Mouse (Mus musculus) liver, embryonic 16.5 days (tissue): ENCODE results near the gene Sspo. TPM values are rescaled to one million over a fixed set of nuclear protein-coding genes. Genes with fewer than 3 reads are reported as not detected.

Source experiments
- ATAC-seq: fragments of 200-750 bp; cut with Nextera tagmentation; 2 replicates; pipeline ENCODE4 v1.8.0; 2017; ENCODE audit warnings: low read depth, mild to moderate bottlenecking, moderate number of reproducible peaks, moderate library complexity
- H3K27ac ChIP-seq: fragments of 300-500 bp; sonication (generic); 2 replicates; pipeline ENCODE4 v1.5.1; 2014; ENCODE audit warnings: mild to moderate bottlenecking, low read length
- H3K27me3 ChIP-seq: fragments of 300-500 bp; sonication (generic); 2 replicates; pipeline ENCODE4 v1.6.1; 2014; ENCODE audit warnings: low read depth, low read length, mixed read lengths; ENCODE audit not compliant: control insufficient read depth, insufficient read depth
- H3K36me3 ChIP-seq: fragments of 300-500 bp; sonication (generic); 2 replicates; pipeline ENCODE4 v1.6.1; 2014; ENCODE audit warnings: mild to moderate bottlenecking; ENCODE audit not compliant: control insufficient read depth, insufficient read depth
- H3K4me1 ChIP-seq: fragments of 300-500 bp; sonication (generic); 2 replicates; pipeline ENCODE4 v1.6.1; 2014; ENCODE audit warnings: low read depth, low read length, mixed read lengths; ENCODE audit not compliant: control insufficient read depth
- H3K4me2 ChIP-seq: fragments of 300-500 bp; sonication (generic); 2 replicates; pipeline ENCODE4 v1.6.1; 2014; ENCODE audit warnings: low read depth, low read length, mixed read lengths
- H3K4me3 ChIP-seq: fragments of 300-500 bp; sonication (generic); 2 replicates; pipeline ENCODE4 v1.5.1; 2014; ENCODE audit warnings: low read depth, mild to moderate bottlenecking, low read length
- H3K9ac ChIP-seq: fragments of 300-500 bp; sonication (generic); 2 replicates; pipeline ENCODE4 v1.6.1; 2014; ENCODE audit warnings: low read depth, low read length
- H3K9me3 ChIP-seq: fragments of 300-500 bp; sonication (generic); replicated peaks from 2 replicates; pipeline ENCODE4 v1.6.1; 2016; ENCODE audit warnings: low read length; ENCODE audit not compliant: control insufficient read depth
- WGBS: fragments of 180-500 bp; shearing (Covaris S2); extraction: QIAGEN DNeasy Blood & Tissue Kit; methylation state at CpG from one replicate; pipeline ENCODE4 v1.1.7; 2014; ENCODE audit not compliant: insufficient replicate concordance; 5-methylcytosine and 5-hydroxymethylcytosine counted together
- polyA plus RNA-seq: library from polyadenylated mRNA; unstranded; fragments of >200 nt; fragmentation: Nextera tagmentation; extraction: Ambion mirVana; gene quantifications from 2 replicates; pipeline ENCODE4 v1.2.1, GENCODE M21; 2015

Gene Sspo
- polyA plus RNA-seq, 1 experiment from 2014 or later: 0.01 TPM

- H3K9ac ChIP-seq: no peak overlapping the region
- H3K4me3 ChIP-seq: no peak overlapping the region
- no peak for ATAC-seq
- 58% methylated on average over 5 of the region's 5 CpGs for WGBS
- no peaks in the 10 kb centered on the region for H3K9me3 ChIP-seq
- H3K36me3 ChIP-seq: no peaks in the 10 kb centered on the region
- no peak overlapping the region for H3K27ac ChIP-seq
- no peaks in the 10 kb centered on the region for H3K4me1 ChIP-seq
- H3K4me2 ChIP-seq: no peak overlapping the region
- no peaks in the 10 kb centered on the region for H3K27me3 ChIP-seq
Measured at GRCm38 (mm10) chr6:48539860-48540259, 91.8 kb downstream of the Sspo start.

- Histone ChIP-seq H3K9me3 (no peaks in the 10 kb centered on the region), H3K4me3 (no peak overlapping the region), H3K4me2 (no peak overlapping the region), H3K9ac (no peak overlapping the region), H3K4me1 (no peaks in the 10 kb centered on the region), H3K27ac (no peak overlapping the region), H3K36me3 (no peaks in the 10 kb centered on the region), H3K27me3 (no peaks in the 10 kb centered on the region)
- WGBS: 54% methylated on average over 3 of the region's 3 CpGs
- ATAC-seq: no peak
Measured at GRCm38 (mm10) chr6:48540721-48541120, 92.7 kb downstream of the Sspo start.

- no peaks in the 10 kb centered on the region for H3K27me3 ChIP-seq
- no peaks in the 10 kb centered on the region for H3K4me1 ChIP-seq
- 18% methylated on average over 7 of the region's 7 CpGs for WGBS
- ATAC-seq: no peak
- H3K36me3 ChIP-seq: no peaks in the 10 kb centered on the region
- H3K27ac ChIP-seq: no peak overlapping the region
- no peak overlapping the region for H3K4me3 ChIP-seq
- no peaks in the 10 kb centered on the region for H3K9me3 ChIP-seq
- no peak overlapping the region for H3K4me2 ChIP-seq
- no peak overlapping the region for H3K9ac ChIP-seq
Measured at GRCm38 (mm10) chr6:48541560-48542450, 93.8 kb downstream of the Sspo start.

GRCm38 (mm10) chr6:48542631-48543030 lies 94.6 kb downstream of the Sspo start:
- WGBS: 64% methylated on average over 3 of the region's 3 CpGs
- no peak overlapping the region for H3K27ac ChIP-seq
- no peak overlapping the region for H3K4me2 ChIP-seq
- no peaks in the 10 kb centered on the region for H3K4me1 ChIP-seq
- H3K36me3 ChIP-seq: no peaks in the 10 kb centered on the region
- H3K9ac ChIP-seq: no peak overlapping the region
- no peak for ATAC-seq
- H3K27me3 ChIP-seq: no peaks in the 10 kb centered on the region
- H3K4me3 ChIP-seq: no peak overlapping the region
- H3K9me3 ChIP-seq: no peaks in the 10 kb centered on the region

GRCm38 (mm10) chr6:48545251-48545650 lies 97.2 kb downstream of the Sspo start:
- H3K4me3 ChIP-seq: no peak overlapping the region
- H3K9me3 ChIP-seq: no peaks in the 10 kb centered on the region
- no peaks in the 10 kb centered on the region for H3K27me3 ChIP-seq
- no peak for ATAC-seq
- 55% methylated on average over 5 of the region's 5 CpGs for WGBS
- no peak overlapping the region for H3K4me2 ChIP-seq
- H3K4me1 ChIP-seq: no peaks in the 10 kb centered on the region
- no peak overlapping the region for H3K9ac ChIP-seq
- H3K36me3 ChIP-seq: no peaks in the 10 kb centered on the region
- no peak overlapping the region for H3K27ac ChIP-seq

- 11% methylated on average over 1 of the region's 1 CpGs for WGBS
- H3K4me2 ChIP-seq: no peak overlapping the region
- ATAC-seq: no peak
Measured at GRCm38 (mm10) chr6:48546271-48546670, 98.2 kb downstream of the Sspo start.

GRCm38 (mm10) chr6:48546858-48547257 lies 98.8 kb downstream of the Sspo start:
- WGBS: 55% methylated on average over 4 of the region's 4 CpGs
- ATAC-seq: no peak
- Histone ChIP-seq H3K9ac (no peak overlapping the region), H3K27ac (no peak overlapping the region), H3K36me3 (no peaks in the 10 kb centered on the region), H3K9me3 (no peaks in the 10 kb centered on the region), H3K27me3 (no peaks in the 10 kb centered on the region), H3K4me2 (no peak overlapping the region), H3K4me1 (no peaks in the 10 kb centered on the region), H3K4me3 (no peak overlapping the region)

More at GRCm38 (mm10) chr6:48546271-48546670, 98.2 kb downstream of the Sspo start:
- Histone ChIP-seq H3K27me3 (no peaks in the 10 kb centered on the region), H3K36me3 (no peaks in the 10 kb centered on the region), H3K4me3 (no peak overlapping the region), H3K4me1 (no peaks in the 10 kb centered on the region), H3K27ac (no peak overlapping the region), H3K9me3 (no peaks in the 10 kb centered on the region), H3K9ac (no peak overlapping the region)

- H3K4me3 ChIP-seq: no peak overlapping the region
- H3K36me3 ChIP-seq: no peaks in the 10 kb centered on the region
- H3K27me3 ChIP-seq: no peaks in the 10 kb centered on the region
- H3K4me1 ChIP-seq: no peaks in the 10 kb centered on the region
- H3K9ac ChIP-seq: no peak overlapping the region
- ATAC-seq: no peak
- no peaks in the 10 kb centered on the region for H3K9me3 ChIP-seq
- 59% methylated on average over 6 of the region's 6 CpGs for WGBS
- H3K4me2 ChIP-seq: no peak overlapping the region
- no peak overlapping the region for H3K27ac ChIP-seq
Measured at GRCm38 (mm10) chr6:48548314-48548713, 100.3 kb downstream of the Sspo start.
